Mouse (Mus musculus): ENCODE measurements at regions not wholly inside any gene's neighbourhood (a gene's known extent, or its start where the extent isn't known, plus 50 kb on each side); places are given as distances from the start of the nearest gene placed in this dataset.

DNA sequence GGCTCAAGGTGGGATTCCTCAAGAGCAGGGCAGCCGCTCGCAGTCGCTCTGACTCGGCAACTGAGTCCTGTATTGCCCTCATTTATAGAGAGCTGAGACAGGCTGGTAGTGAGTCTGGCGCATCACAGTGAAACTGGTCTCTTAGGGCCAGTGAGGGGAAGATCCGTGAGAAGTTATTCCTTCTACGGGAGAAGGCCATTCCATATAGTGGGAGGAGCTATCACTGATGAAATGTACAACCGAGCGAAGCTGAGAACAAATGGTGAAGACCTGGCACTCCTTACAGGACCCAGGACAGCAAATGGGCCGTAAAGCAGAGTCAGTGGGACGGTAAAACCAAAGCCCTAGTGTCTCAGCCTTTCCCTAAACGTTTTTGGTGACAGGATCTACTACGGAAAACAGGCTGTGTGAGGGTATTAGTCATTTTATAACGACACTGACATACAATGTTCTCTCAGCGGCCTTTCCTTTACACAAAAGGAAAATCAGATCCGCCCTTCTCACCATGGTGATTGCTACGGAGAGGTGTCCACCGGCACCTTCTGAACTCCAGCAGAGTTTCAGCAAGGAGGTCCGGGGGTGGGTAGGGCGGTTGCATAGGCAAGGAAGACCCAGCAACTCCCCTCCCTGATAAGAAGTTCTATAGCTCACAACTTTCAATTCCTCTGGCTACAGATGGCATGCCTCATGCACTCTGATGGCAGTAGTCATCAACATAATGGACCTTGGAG is 263.6 kb upstream of the Gm5148 start:
- TF ChIP-seq CTCF (IDR thresholded peaks at IDR 0.05): no peak
- TF ChIP-seq EP300 (IDR thresholded peaks at IDR 0.05): no peak
